Mouse (Mus musculus) spleen, adult 2 months (tissue): ENCODE results near the gene Zfp148. TPM values are rescaled to one million over a fixed set of nuclear protein-coding genes. Genes with fewer than 3 reads are reported as not detected.

ENCODE experiments used
- DNase-seq, 2 experiments: peaks; one replicate each; pipeline versions ENCODE4 v3.0.0 to v3.0.0-alpha.2; 2012 to 2021; ENCODE audit warnings: low spot score in 2 of 2, low read depth in 1 of 2
- H3K27ac ChIP-seq: fragments of 200-500 bp; 2 replicates; pipeline ENCODE4 v1.5.1; 2012; ENCODE audit warnings: low read length, inconsistent platforms; ENCODE audit not compliant: insufficient read depth
- H3K27me3 ChIP-seq: fragments of 200-500 bp; 2 replicates; pipeline ENCODE4 v1.6.1; 2012; ENCODE audit warnings: mild to moderate bottlenecking, moderate library complexity, low read length, inconsistent platforms; ENCODE audit not compliant: control insufficient read depth, insufficient read depth
- H3K36me3 ChIP-seq: fragments of 200-500 bp; 2 replicates; pipeline ENCODE4 v1.6.1; 2012; ENCODE audit warnings: mild to moderate bottlenecking, low read length, inconsistent platforms; ENCODE audit not compliant: control insufficient read depth, insufficient read depth
- H3K4me1 ChIP-seq: fragments of 200-500 bp; 2 replicates; pipeline ENCODE4 v1.6.1; 2011; ENCODE audit warnings: inconsistent platforms; ENCODE audit not compliant: control insufficient read depth, insufficient read depth, insufficient read length
- H3K4me3 ChIP-seq: fragments of 200-500 bp; 2 replicates; pipeline ENCODE4 v1.5.1; 2011; ENCODE audit warnings: mild to moderate bottlenecking, inconsistent platforms; ENCODE audit not compliant: insufficient read depth, insufficient read length; ENCODE audit errors: extremely low read depth
- CTCF ChIP-seq: fragments of 200-500 bp; IDR thresholded peaks from 2 replicates; pipeline ENCODE4 v1.5.1; 2011; ENCODE audit warnings: mild to moderate bottlenecking, inconsistent platforms; ENCODE audit not compliant: insufficient read depth, insufficient read length, insufficient replicate concordance; ENCODE audit errors: extremely low read depth
- POLR2A ChIP-seq: fragments of 200-500 bp; IDR thresholded peaks from 2 replicates; pipeline ENCODE4 v1.6.1; 2011; ENCODE audit warnings: low read depth, low read length, inconsistent platforms
- WGBS: fragments of 180-500 bp; shearing (Covaris S2); methylation state at CpG from one replicate; pipeline ENCODE4 v1.1.7; 2018; 5-methylcytosine and 5-hydroxymethylcytosine counted together
- polyA plus RNA-seq: library from polyadenylated mRNA; depleted of rRNA; stranded (reverse); fragments of >200 nt; gene quantifications from 2 replicates; pipeline ENCODE4 v1.2.3, GENCODE M21; 2012

Zfp148 gene
- polyA plus RNA-seq, 1 experiment: 5.0 TPM

DNA sequence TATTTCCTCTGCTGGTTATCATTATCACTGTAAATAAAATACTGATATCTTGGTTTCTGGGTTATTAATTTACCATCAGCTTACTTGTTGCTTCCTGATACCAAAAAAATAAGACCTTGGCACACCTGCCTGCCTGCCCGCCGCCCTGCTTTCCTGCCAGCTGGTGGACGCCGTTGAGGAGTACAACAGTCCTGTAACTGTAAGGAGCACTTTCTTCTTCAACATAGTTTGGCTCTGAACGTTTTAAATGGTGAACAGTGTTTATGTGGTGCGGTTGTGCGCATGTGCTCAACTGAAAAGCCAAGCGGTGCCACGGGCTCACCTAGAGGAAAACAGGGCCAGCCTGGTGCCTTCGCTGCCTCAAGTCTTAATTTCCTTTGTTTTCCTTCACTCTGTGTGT is 142.9 kb downstream of the Zfp148 start:
- H3K36me3 ChIP-seq: no peaks in the 10 kb centered on the region
- WGBS: 84% methylated on average over 10 of the region's 10 CpGs
- TF ChIP-seq CTCF: no peak
- TF ChIP-seq POLR2A: no peak
- no peaks in the 10 kb centered on the region for H3K27me3 ChIP-seq
- DNase-seq: no peak
- H3K4me3 ChIP-seq: no peak overlapping the region
- H3K27ac ChIP-seq: no peak overlapping the region
- no peaks in the 10 kb centered on the region for H3K4me1 ChIP-seq

DNA sequence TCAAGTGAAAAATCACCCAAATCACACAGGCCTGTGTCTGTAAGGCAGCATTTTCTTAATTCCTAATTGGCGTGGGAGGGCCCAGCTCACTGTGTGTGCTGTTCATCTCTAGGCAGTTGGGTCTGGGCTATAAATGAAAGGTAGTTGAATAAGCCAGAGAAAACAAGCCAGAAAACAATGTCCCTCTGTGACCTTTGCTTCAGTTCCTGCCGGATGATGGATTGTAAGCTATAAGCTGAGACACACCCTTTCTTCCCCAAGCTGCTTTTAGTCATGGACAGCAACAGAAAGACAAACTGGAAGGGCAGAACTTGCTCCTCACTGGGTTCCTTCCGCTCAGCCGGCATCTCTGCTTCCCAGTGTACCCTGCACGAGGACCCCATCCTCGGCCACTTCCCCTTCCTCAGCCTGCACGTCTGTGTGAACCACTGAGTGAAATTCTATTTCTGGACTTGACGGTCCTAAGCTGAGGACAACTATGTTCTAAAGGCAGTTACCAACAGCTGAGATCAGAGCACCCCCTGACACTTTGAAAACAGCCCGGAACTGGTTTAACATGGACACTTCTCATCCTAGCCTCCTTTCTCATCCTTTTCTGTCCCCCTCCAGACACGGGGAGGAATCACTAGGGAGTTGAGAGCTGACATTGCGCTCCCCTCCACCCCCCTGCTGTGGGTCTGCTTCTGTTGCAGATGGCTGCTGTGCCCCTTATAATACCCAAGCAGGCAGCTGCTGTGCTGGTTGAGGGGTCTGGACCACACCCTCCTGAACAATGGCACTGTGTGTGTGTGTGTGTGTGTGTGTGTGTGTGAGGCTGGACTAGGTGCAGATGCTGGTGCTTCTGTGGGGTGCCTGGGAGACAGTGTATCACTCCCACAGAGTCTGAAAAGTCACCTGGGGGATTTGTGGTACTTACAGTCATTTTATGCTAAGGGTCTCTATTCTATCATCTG is 149.1 kb downstream of the Zfp148 start:
- Histone ChIP-seq H3K4me1 (peaks cover 7% of the 10 kb centered on the region; the same call in 1 of the 2 replicates), H3K27ac (no peak overlapping the region), H3K4me3 (no peak overlapping the region), H3K36me3 (no peaks in the 10 kb centered on the region), H3K27me3 (no peaks in the 10 kb centered on the region)
- WGBS: 35% methylated on average over 11 of the region's 11 CpGs
- peak in 1 of 2 experiments; percentile 10 for DNase-seq
- TF ChIP-seq CTCF (no peak), POLR2A (no peak)

DNA sequence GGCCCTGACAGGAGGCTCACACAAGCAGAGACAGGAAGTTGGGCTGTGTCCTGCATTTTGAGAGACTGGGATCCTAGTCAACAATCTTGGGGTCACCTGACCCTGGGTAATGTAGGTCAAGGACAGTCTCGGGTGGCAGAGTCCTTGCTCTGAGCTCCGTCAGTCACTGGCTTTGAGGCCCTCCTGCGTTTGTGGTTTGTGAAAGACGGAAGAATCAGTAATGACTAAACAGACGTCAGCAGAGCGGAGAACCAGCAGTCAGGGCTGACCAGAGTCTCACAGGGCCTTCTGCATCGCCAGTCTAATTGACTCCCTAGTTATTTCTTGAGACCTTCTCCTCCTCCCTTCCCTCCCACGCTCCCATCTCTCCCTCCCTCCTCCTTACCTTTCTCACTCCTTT is 150.5 kb downstream of the Zfp148 start:
- Histone ChIP-seq H3K4me1 (peaks cover 7% of the 10 kb centered on the region; the same call in 1 of the 2 replicates), H3K4me3 (no peak overlapping the region), H3K36me3 (no peaks in the 10 kb centered on the region), H3K27me3 (no peaks in the 10 kb centered on the region), H3K27ac (no peak overlapping the region)
- 55% methylated on average over 8 of the region's 8 CpGs for WGBS
- TF ChIP-seq CTCF: no peak
- TF ChIP-seq POLR2A: no peak
- DNase-seq: peak in 1 of 2 experiments; percentile 6

GRCm38 (mm10) chr16:33536456-33536855 is 155.8 kb downstream of the Zfp148 start:
- Histone ChIP-seq H3K36me3 (no peaks in the 10 kb centered on the region), H3K4me3 (no peak overlapping the region), H3K27ac (no peak overlapping the region), H3K27me3 (no peaks in the 10 kb centered on the region), H3K4me1 (no peaks in the 10 kb centered on the region)
- TF ChIP-seq CTCF: no peak
- TF ChIP-seq POLR2A: no peak
- no peak for DNase-seq
- 50% methylated on average over 8 of the region's 8 CpGs for WGBS

GRCm38 (mm10) chr16:33537499-33538225 is 157.0 kb downstream of the Zfp148 start:
- WGBS: 87% methylated on average over 21 of the region's 21 CpGs
- H3K4me3 ChIP-seq: no peak overlapping the region
- TF ChIP-seq CTCF (no peak), POLR2A (no peak)
- DNase-seq: no peak
- H3K36me3 ChIP-seq: no peaks in the 10 kb centered on the region
- no peak overlapping the region for H3K27ac ChIP-seq
- no peaks in the 10 kb centered on the region for H3K4me1 ChIP-seq
- no peaks in the 10 kb centered on the region for H3K27me3 ChIP-seq

- no peak overlapping the region for H3K4me3 ChIP-seq
- H3K27ac ChIP-seq: no peak overlapping the region
- WGBS: 91% methylated on average over 2 of the region's 2 CpGs
- no peaks in the 10 kb centered on the region for H3K27me3 ChIP-seq
- TF ChIP-seq POLR2A: no peak
- TF ChIP-seq CTCF: no peak
- H3K4me1 ChIP-seq: no peaks in the 10 kb centered on the region
- H3K36me3 ChIP-seq: no peaks in the 10 kb centered on the region
- no peak for DNase-seq
Observed at GRCm38 (mm10) chr16:33544346-33544745, 163.7 kb downstream of the Zfp148 start.

DNA sequence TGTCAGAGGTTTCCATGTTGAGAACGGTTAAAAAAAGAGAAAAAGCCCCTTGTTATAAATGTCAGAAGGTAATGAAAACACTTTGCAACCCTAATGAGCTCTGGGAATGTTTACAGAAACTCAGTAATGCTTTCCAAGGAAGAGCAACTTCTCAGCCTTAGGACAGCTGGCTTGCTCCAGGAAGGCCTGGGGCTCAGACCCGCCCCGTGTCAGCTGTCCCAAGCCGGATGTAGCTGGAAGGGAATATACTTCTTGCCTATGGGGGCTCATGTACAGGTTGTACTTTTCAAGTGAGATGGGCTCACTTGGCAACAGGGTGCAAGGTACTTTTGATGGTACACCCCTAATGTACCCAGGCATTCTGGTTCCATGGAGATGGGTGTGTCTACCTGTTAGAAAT is 164.9 kb downstream of the Zfp148 start:
- no peaks in the 10 kb centered on the region for H3K36me3 ChIP-seq
- no peaks in the 10 kb centered on the region for H3K4me1 ChIP-seq
- WGBS: 92% methylated on average over 4 of the region's 4 CpGs
- no peaks in the 10 kb centered on the region for H3K27me3 ChIP-seq
- DNase-seq: no peak
- no peak for TF ChIP-seq POLR2A
- no peak for TF ChIP-seq CTCF
- H3K27ac ChIP-seq: no peak overlapping the region
- no peak overlapping the region for H3K4me3 ChIP-seq
